Mouse (Mus musculus) forebrain, embryonic 16.5 days (tissue): ENCODE measurements around the gene Tbp. TPM values are rescaled to one million over a fixed set of nuclear protein-coding genes. Genes with fewer than 3 reads are reported as not detected.
A peak's percentile ranks its signal among the peaks of the same experiment; 100 is the strongest.

Experiments used
- ATAC-seq: fragments of 200-750 bp; cut with Nextera tagmentation; 2 replicates; pipeline ENCODE4 v1.8.0; 2017; ENCODE audit warnings: mild to moderate bottlenecking, moderate library complexity
- H3K27ac ChIP-seq: fragments of 300-500 bp; sonication (generic); 2 replicates; pipeline ENCODE4 v1.5.1; 2014; ENCODE audit warnings: low read length, control low read depth
- H3K27me3 ChIP-seq: fragments of 300-500 bp; sonication (generic); replicated peaks from 2 replicates; pipeline ENCODE4 v1.6.1; 2014; ENCODE audit warnings: low read length; ENCODE audit not compliant: control insufficient read depth, insufficient read depth
- H3K36me3 ChIP-seq: fragments of 300-500 bp; sonication (generic); 2 replicates; pipeline ENCODE4 v1.6.1; 2014; ENCODE audit not compliant: control insufficient read depth, insufficient read depth
- H3K4me1 ChIP-seq: fragments of 300-500 bp; sonication (generic); replicated peaks from 2 replicates; pipeline ENCODE4 v1.6.1; 2014; ENCODE audit warnings: low read length; ENCODE audit not compliant: control insufficient read depth, insufficient read depth
- H3K4me2 ChIP-seq: fragments of 300-500 bp; sonication (generic); 2 replicates; pipeline ENCODE4 v1.6.1; 2014; ENCODE audit warnings: mild to moderate bottlenecking, low read length, control low read depth
- H3K4me3 ChIP-seq: fragments of 300-500 bp; sonication (generic); replicated peaks from 2 replicates; pipeline ENCODE4 v1.5.1; 2014; ENCODE audit warnings: mild to moderate bottlenecking, low read length, control low read depth
- H3K9ac ChIP-seq: fragments of 300-500 bp; sonication (generic); replicated peaks from 2 replicates; pipeline ENCODE4 v1.6.1; 2014; ENCODE audit warnings: low read depth, low read length, control low read depth
- H3K9me3 ChIP-seq: fragments of 300-500 bp; sonication (generic); 2 replicates; pipeline ENCODE4 v1.6.1; 2016; ENCODE audit warnings: low read length; ENCODE audit not compliant: control insufficient read depth
- WGBS: fragments of 180-500 bp; shearing (Covaris S2); extraction: QIAGEN DNeasy Blood & Tissue Kit; methylation state at CpG from one replicate; pipeline ENCODE4 v1.1.7; 2014; 5-methylcytosine and 5-hydroxymethylcytosine counted together
- polyA plus RNA-seq: library from polyadenylated mRNA; unstranded; fragments of >200 nt; fragmentation: Nextera tagmentation; extraction: Ambion mirVana; gene quantifications from 2 replicates; pipeline ENCODE4 v1.2.1, GENCODE M21; 2015

Tbp gene
- polyA plus RNA-seq, 1 experiment from 2014 or later = 72.1 TPM

GRCm38 (mm10) chr17:15498753-15499113 lies 955 bp upstream of the Tbp start:
- Histone ChIP-seq H3K9ac (peak overlapping the region; percentile 45; the same call in 1 of the 2 replicates), H3K27me3 (no peaks in the 10 kb centered on the region), H3K4me3 (peak overlapping the region; percentile 89), H3K9me3 (no peaks in the 10 kb centered on the region), H3K4me2 (peak overlapping the region; percentile 54), H3K36me3 (peaks cover 8% of the 10 kb centered on the region), H3K27ac (peak overlapping the region; percentile 96), H3K4me1 (peaks cover 33% of the 10 kb centered on the region)
- no peak for ATAC-seq
- 43% methylated on average over 7 of the region's 7 CpGs for WGBS

- Histone ChIP-seq H3K9ac (no peak overlapping the region), H3K4me1 (no peaks in the 10 kb centered on the region), H3K4me3 (no peak overlapping the region), H3K27me3 (no peaks in the 10 kb centered on the region), H3K36me3 (peaks cover 50% of the 10 kb centered on the region), H3K9me3 (no peaks in the 10 kb centered on the region), H3K27ac (no peak overlapping the region), H3K4me2 (no peak overlapping the region)
- 73% methylated on average over 2 of the region's 2 CpGs for WGBS
- ATAC-seq = no peak
These were observed 11.0 kb downstream of the Tbp start for GRCm38 (mm10) chr17:15510694-15511093.

GRCm38 (mm10) chr17:15517776-15518175 lies 18.1 kb downstream of the Tbp start:
- Histone ChIP-seq H3K27me3 (no peaks in the 10 kb centered on the region), H3K9me3 (no peaks in the 10 kb centered on the region), H3K4me1 (no peaks in the 10 kb centered on the region), H3K36me3 (peaks cover 47% of the 10 kb centered on the region), H3K27ac (no peak overlapping the region), H3K9ac (no peak overlapping the region), H3K4me3 (no peak overlapping the region), H3K4me2 (no peak overlapping the region)
- ATAC-seq = peak; percentile 31; the same call in 1 of the 2 replicates
- WGBS = 77% methylated on average over 5 of the region's 5 CpGs

GRCm38 (mm10) chr17:15518186-15518585 lies 18.5 kb downstream of the Tbp start:
- H3K4me1 ChIP-seq = no peaks in the 10 kb centered on the region
- no peaks in the 10 kb centered on the region for H3K9me3 ChIP-seq
- no peak overlapping the region for H3K27ac ChIP-seq
- H3K36me3 ChIP-seq = peaks cover 45% of the 10 kb centered on the region
- no peak overlapping the region for H3K4me3 ChIP-seq
- H3K4me2 ChIP-seq = no peak overlapping the region
- WGBS = 93% methylated on average over 5 of the region's 5 CpGs
- ATAC-seq = no peak
- H3K9ac ChIP-seq = no peak overlapping the region
- H3K27me3 ChIP-seq = no peaks in the 10 kb centered on the region

- Histone ChIP-seq H3K9me3 (no peaks in the 10 kb centered on the region), H3K4me3 (no peak overlapping the region), H3K9ac (no peak overlapping the region), H3K27me3 (no peaks in the 10 kb centered on the region), H3K27ac (no peak overlapping the region), H3K36me3 (peaks cover 45% of the 10 kb centered on the region), H3K4me2 (no peak overlapping the region), H3K4me1 (no peaks in the 10 kb centered on the region)
- ATAC-seq = no peak
- 96% methylated on average over 1 of the region's 1 CpGs for WGBS
These were observed 19.1 kb downstream of the Tbp start for GRCm38 (mm10) chr17:15518766-15519165.

- WGBS = 10% methylated on average over 10 of the region's 10 CpGs
- ATAC-seq = no peak
- Histone ChIP-seq H3K4me2 (peak overlapping the region; percentile 78), H3K27ac (no peak overlapping the region), H3K9me3 (no peaks in the 10 kb centered on the region), H3K4me1 (peaks cover 10% of the 10 kb centered on the region), H3K4me3 (peak overlapping the region; percentile 82), H3K27me3 (no peaks in the 10 kb centered on the region), H3K36me3 (peaks cover 10% of the 10 kb centered on the region; the same call in 1 of the 2 replicates), H3K9ac (peak overlapping the region; percentile 86)
These were observed 26.6 kb downstream of the Tbp start for GRCm38 (mm10) chr17:15526304-15526703.

- Histone ChIP-seq H3K4me3 (peak within 1 kb of the TSS; percentile 82), H3K4me2 (peak within 1 kb of the TSS; percentile 78), H3K27me3 (no peaks in the 10 kb centered on the region), H3K4me1 (peaks cover 10% of the 10 kb centered on the region), H3K36me3 (peaks cover 7% of the 10 kb centered on the region; the same call in 1 of the 2 replicates), H3K9ac (peak within 1 kb of the TSS; percentile 86), H3K27ac (peak within 1 kb of the TSS; percentile 81), H3K9me3 (no peaks in the 10 kb centered on the region)
- under 1% methylated on average over 51 of the region's 55 CpGs for WGBS
- ATAC-seq = peak; percentile 97
These were observed 27.5 kb downstream of the Tbp start, which contains the start of gene Pdcd2 for GRCm38 (mm10) chr17:15526986-15527810. Pdcd2 (minus strand) TSS chr17:15527301.

- peak overlapping the region; percentile 82 for H3K4me3 ChIP-seq
- H3K27ac ChIP-seq = no peak overlapping the region; the same call in 1 of the 2 replicates
- H3K9me3 ChIP-seq = no peaks in the 10 kb centered on the region
- 57% methylated on average over 3 of the region's 3 CpGs for WGBS
- peak overlapping the region; percentile 78 for H3K4me2 ChIP-seq
- H3K36me3 ChIP-seq = peaks cover 4% of the 10 kb centered on the region; the same call in 1 of the 2 replicates
- no peaks in the 10 kb centered on the region for H3K27me3 ChIP-seq
- no peak for ATAC-seq
- H3K9ac ChIP-seq = peak overlapping the region; percentile 86
- peaks cover 10% of the 10 kb centered on the region for H3K4me1 ChIP-seq
These were observed 28.1 kb downstream of the Tbp start for GRCm38 (mm10) chr17:15527811-15528136.

GRCm38 (mm10) chr17:15528887-15529286 lies 29.2 kb downstream of the Tbp start:
- Histone ChIP-seq H3K4me2 (no peak overlapping the region), H3K4me3 (no peak overlapping the region), H3K36me3 (peaks cover 4% of the 10 kb centered on the region; the same call in 1 of the 2 replicates), H3K9me3 (no peaks in the 10 kb centered on the region), H3K4me1 (peaks cover 10% of the 10 kb centered on the region), H3K9ac (no peak overlapping the region), H3K27ac (no peak overlapping the region), H3K27me3 (no peaks in the 10 kb centered on the region)
- 86% methylated on average over 2 of the region's 2 CpGs for whole genome bisulfite sequencing
- ATAC-seq = no peak
